Mouse (Mus musculus) R1 (cell line): Measurements from ENCODE around the gene Samd4b.
"Not testable (repeated sequence)": the region's sequence is repeated elsewhere in the genome, so short reads cannot be mapped to it uniquely, and the experiment has no call there.

Source experiments
- DNase-seq: peaks from one replicate; pipeline ENCODE4 v3.0.0-alpha.2; 2018; ENCODE audit warnings: low read depth, low spot score

The Samd4b gene

DNA sequence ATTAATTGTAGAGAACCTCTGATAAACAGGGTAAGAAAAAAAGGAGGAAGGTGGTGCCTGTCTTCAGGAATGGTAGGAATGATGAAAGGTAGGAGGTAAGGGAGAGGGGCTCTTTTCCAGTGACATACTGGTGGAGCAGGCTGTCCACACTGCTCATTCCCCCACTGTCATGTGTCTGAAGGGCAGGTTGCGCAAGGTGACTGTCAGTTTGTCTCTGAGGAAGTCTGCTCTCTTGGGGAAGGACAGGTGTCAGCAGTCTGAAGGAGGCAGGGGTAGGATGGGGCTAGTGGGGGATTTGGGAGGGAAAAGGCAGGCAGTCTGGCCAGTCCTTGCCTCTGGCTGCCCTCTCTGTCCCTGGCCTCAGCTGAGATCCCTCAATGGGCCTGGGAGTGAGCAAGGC, 196.9 kb downstream of the Samd4b start:
- no peak for DNase-seq

- DNase-seq, result no peak
These were observed 199.1 kb downstream of the Samd4b start for GRCm38 (mm10) chr7:28398696-28399340.

GRCm38 (mm10) chr7:28398000-28398399, 199.9 kb downstream of the Samd4b start:
- peak; percentile 69 for DNase-seq

DNA sequence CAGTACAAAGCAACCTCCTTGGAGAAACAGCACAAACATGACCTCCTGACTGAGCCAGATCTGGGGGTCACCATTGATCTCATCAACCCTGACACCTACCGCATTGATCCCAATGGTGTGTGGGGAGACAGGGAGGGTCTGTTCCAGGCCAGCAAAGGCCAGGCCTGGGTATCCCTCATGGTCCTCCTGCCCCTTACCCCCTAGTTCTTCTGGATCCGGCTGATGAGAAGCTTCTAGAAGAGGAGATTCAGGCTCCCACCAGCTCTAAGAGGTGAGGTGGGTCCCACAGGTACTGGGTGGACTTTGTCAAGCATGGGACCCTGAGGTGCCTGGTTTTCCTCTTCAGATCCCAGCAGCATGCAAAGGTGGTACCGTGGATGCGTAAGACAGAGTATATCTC, 202.5 kb downstream of the Samd4b start:
- DNase-seq, result no peak

GRCm38 (mm10) chr7:28393272-28393951, 204.5 kb downstream of the Samd4b start:
- no peak for DNase-seq

DNA sequence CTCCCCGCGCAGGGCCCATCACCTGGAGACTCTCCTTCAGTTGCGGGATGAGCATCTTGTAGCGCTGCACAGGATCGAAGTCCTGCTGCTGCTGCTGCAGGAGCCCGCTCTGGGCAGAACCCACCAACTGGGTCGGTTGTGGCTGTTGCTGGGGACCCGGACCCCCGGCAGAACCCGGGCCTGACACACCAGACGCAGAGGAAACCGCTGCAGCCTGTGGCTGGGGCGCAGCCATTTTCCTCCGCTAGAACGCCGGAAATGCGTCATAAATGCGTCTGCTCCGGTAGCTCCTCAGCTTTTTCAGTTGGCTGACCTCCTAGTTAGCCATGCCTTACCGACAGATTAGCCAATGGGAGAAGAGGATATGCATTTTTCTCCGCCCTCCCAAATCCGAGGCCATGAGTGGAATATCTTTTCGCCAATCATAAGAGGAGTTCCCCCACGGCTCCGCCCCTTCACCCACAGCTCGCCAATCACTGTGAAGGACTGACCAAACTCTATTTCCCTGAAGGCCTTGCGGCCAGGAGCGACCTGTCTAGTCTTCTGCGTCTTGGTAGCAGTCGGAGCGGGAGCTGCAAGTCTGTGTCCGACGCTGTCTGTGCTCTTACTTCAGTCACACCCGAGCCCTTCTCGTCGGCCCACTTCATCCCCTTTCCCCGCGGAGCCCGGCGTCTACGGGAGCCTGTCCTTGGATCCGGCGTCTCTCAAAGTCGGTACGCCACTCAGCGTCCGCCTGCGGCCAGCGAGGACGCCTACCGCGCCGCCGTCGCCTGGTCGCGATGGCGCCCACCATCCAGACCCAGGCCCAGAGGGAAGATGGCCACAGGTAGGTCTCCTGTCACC, 205.3 kb downstream of the Samd4b start, which contains the start of the genes Med29 and Paf1:
Gene Med29 (minus strand): TSS at position 280 of the 843 bp plus-strand sequence.
Gene Paf1 (plus strand): TSS at position 523 of the 843 bp plus-strand sequence.
- DNase-seq, result peak; percentile 100

- DNase-seq, result no peak
These were observed 207.6 kb downstream of the Samd4b start for GRCm38 (mm10) chr7:28390331-28390730.

DNA sequence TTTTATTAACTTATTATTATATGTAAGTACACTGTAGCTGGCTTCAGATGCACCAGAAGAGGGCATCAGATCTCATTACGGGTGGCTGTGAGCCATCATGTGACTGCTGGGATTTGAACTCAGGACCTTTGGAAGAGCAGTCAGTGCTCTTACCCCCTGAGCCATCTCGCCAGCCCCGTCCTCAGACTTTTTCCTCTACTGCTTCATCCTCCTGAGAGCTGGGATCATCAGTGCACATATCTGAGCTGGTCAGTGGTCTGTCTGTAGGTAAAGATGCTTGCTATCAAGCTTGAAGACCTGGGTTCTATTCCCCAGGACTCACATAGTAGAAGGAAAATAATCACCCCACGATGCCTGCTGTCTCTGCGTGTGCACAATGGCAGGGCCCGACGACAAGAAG, 210.6 kb downstream of the Samd4b start:
- DNase-seq, result not testable (repeated sequence)

GRCm38 (mm10) chr7:28386877-28387276, 211.1 kb downstream of the Samd4b start:
- DNase-seq, result not testable (repeated sequence)

- DNase-seq, result peak; percentile 90
These were observed 211.5 kb downstream of the Samd4b start for GRCm38 (mm10) chr7:28386462-28386861.

- no peak for DNase-seq
These were observed 211.9 kb downstream of the Samd4b start for GRCm38 (mm10) chr7:28386007-28386406.

- no peak for DNase-seq
These were observed 212.7 kb downstream of the Samd4b start for GRCm38 (mm10) chr7:28385196-28385595.

DNA sequence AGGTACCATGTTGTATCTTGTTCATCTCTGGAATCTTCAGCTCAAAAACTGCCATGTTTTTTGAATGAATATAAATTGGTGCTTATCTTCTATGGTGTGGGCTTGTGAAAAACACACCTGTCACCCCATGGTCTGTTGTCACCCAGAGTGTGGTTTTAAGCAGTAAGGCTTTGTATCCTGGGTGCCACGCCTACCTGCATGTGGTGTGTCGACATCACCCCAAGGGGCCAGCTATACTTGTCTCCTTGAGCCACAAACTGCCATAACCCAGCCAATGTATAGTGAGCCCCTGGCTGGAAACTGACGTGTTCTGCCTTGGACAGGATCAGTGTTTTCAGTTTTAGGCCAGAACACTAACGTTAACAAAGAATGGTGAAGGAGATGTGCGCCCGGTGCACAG, 213.8 kb downstream of the Samd4b start:
- DNase-seq, result no peak

DNA sequence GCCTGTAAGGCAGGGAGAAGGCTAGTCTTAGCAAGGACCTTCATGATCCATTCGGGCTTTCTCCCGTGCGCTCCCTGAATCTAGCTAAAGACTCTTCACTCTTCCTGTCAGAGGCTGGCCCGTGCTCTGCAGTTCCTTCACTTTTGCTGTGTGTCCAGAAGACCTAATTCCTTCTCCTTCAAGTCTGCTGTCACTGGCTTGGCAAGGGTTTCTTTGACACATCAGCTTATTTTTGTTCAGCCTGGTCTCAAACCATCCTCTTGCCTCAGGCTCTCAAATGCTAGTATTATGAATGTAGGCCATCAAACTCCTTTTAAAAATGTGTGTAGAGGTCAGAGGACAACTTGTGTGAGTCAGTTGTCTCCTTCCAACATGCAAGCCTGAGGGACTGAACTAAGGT, 214.3 kb downstream of the Samd4b start:
- DNase-seq, result no peak

DNA sequence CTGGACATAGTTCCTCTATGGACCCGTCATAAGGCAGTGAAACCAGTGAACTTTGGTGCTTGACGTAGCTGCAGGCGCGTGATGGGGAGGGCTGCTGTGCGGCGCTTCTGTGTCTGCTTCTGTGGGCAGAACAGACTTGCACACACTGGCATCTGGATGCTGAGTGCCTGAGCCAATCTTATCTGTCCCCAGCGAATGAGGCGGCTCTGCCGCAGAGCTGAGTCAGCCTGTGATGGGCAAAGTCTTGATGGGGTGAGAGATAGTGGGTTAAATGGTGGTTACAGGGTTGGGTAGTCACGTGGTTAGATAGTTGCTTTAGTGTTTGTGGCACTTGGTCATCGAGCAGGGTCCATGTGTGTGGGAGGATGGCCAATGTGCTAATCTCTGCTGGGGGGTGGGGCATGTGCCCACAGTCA, 215.0 kb downstream of the Samd4b start:
- DNase-seq, result no peak

DNA sequence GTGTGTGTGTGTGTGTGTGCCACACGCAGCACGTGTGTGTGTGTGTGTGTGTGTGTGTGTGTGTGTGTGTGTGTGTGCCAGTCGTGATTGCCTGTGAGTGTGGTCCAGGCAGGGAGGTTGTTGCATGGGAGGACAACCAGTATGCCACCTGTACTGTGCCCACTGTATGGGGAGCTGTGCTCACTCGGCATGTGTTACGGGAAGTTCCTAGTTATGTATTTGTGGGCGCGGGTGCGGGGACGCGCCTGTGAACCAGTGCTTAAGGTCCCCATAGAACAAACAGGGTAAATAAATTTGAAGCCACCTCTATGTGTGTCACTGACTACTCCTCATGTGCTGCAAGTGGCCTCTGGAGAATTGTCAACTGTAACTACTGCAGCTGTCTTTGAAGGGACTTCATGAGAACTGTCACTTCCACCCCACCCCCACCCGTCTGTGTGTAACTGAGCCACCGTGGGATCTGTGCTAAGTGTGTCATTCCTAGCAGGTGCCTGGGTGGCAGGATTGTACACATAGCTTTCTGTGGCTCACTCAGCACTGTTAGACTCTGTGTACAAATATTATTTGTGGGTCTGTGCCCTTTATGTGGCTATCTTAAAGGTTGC, 215.5 kb downstream of the Samd4b start:
- no peak for DNase-seq

DNA sequence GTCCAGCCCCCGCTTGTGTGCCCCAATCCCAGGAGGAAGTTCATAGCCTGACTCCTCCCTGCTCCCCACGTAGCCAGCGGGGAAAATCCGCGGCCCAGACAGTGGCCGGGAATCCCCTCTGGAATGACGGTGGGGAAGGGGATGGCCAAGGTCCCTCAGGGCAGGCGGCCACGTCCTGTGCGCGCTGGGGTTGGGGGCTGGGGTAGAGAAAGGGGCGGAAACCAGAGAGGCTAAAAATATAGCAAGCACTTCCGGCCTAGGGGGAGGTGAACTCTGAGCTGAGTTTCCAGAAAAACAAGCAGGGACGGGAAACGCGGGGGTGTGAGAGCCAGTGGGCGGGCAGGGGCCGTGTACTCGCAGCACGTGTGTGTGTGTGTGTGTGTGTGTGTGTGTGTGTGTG, 216.0 kb downstream of the Samd4b start:
- DNase-seq, result peak; percentile 92

- DNase-seq, result peak; percentile 84
These were observed 216.7 kb downstream of the Samd4b start for GRCm38 (mm10) chr7:28381017-28381790.

- DNase-seq, result no peak
These were observed 217.5 kb downstream of the Samd4b start, which contains the start of gene Zfp36 for GRCm38 (mm10) chr7:28380237-28381016. Gene Zfp36 (minus strand): TSS chr7:28380253.
